In genomic region chr11:22587691-22588241, GRCm38 (mm10) we compare ENCODE assay signal across 8 mouse cellular contexts.
DNase-seq lines count a peak whose midpoint lies in the region; ATAC-seq and TF ChIP-seq lines count a peak whose summit lies in the region.

No protein-coding gene starts in this region.

- no peaks in the 10 kb centered on the region for H3K36me3 ChIP-seq in lung, embryonic 16.5 days (ENCODE audit: control insufficient read depth, insufficient read depth, low read length)

- peak; percentile 35 for ATAC-seq in lung, embryonic 16.5 days (ENCODE audit: low read depth)

- peaks cover 49% of the 10 kb centered on the region for H3K4me1 ChIP-seq in lung, embryonic 16.5 days (replicated peaks; ENCODE audit: control insufficient read depth, insufficient read depth, low read length)

- no peak for TF ChIP-seq POLR2A in brain, embryonic 14.5 days (IDR thresholded peaks at IDR 0.05; ENCODE audit: borderline replicate concordance, extremely low read depth, insufficient read depth, insufficient read length, poor library complexity, severe bottlenecking)

- intact Hi-C loops in heart, postnatal 10 days (cut with DNase I): loop anchor here (1.0 kb wide), 1 partner anchor 27 kb away; no protein-coding TSS in a partner anchor

- H3K9me3 ChIP-seq in lung, embryonic 16.5 days (ENCODE audit: control insufficient read depth, low read length): no peaks in the 10 kb centered on the region

- no peak overlapping the region for H3K4me3 ChIP-seq in lung, embryonic 16.5 days (ENCODE audit: low read length)

- H3K4me2 ChIP-seq in lung, embryonic 16.5 days (ENCODE audit: low read depth, low read length): no peak overlapping the region; the same call in 1 of the 2 replicates

- DNase-seq in brain, embryonic 14.5 days (ENCODE audit: low read depth): peak; percentile 74
- peak; percentile 26 to 38 for DNase-seq in cerebellum, postnatal 25 days
- peak; percentile 59 to 72 for DNase-seq in heart, postnatal 10 days
- peak; percentile 44 to 51 for DNase-seq in kidney, postnatal 25 days
- DNase-seq in right cerebral cortex, postnatal 36 days (ENCODE audit: low spot score in 2 of 2): peak; percentile 41 to 62
- DNase-seq in adrenal gland, adult 2 months: no peak
- DNase-seq in adrenal gland, postnatal 4 days (ENCODE audit: low spot score in 2 of 2): no peak

- H3K27ac ChIP-seq in lung, embryonic 16.5 days (ENCODE audit: low read length): peak overlapping the region; percentile 93

- no peak for TF ChIP-seq CTCF in brain, embryonic 14.5 days (IDR thresholded peaks at IDR 0.05; ENCODE audit: borderline replicate concordance, extremely low read depth, insufficient read depth, insufficient read length)

- no peaks in the 10 kb centered on the region for H3K27me3 ChIP-seq in lung, embryonic 16.5 days (ENCODE audit: control insufficient read depth, insufficient read depth, low read depth, low read length)

- no peak overlapping the region for H3K9ac ChIP-seq in lung, embryonic 16.5 days (ENCODE audit: low read length)

- WGBS in lung, embryonic 16.5 days: 25% methylated on average over 7 of the region's 7 CpGs

Comparison
In these comparisons a context has a peak if more than half of its experiments do, and no peak if none do; other contexts are left out.
1. DNase-seq: peak in brain, embryonic 14.5 days (single experiment), cerebellum, postnatal 25 days (2 of 2), heart, postnatal 10 days (2 of 2), kidney, postnatal 25 days (2 of 2) and right cerebral cortex, postnatal 36 days (2 of 2); none in adrenal gland, adult 2 months (single experiment) and adrenal gland, postnatal 4 days (0 of 2).